Comparison of ENCODE assay signal across 19 mouse cellular contexts in the genomic region with DNA sequence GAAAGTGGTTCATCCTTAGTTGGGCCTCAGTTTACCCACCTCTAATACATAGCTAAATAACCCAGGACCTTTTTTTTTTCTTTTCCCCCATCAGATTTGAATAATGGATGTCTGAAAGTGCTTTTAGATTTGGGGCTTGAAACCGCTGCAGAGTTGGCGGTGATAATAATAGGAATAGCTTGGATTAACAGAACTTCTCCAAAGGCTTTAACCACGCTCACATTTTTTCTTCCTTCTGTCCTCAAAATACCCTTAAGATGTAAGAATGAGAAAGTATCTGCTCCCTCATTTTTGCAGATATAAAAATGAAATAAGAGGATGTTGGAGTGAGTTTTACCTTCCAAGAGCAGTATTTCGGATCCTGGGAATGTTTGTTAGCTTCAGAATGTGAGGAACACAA.
DNase-seq lines count a peak whose midpoint lies in the region; ATAC-seq lines count a peak whose summit lies in the region.
"Had no signal": no experiment of that assay in that cellular context is flagged by ENCODE, and none has a peak within 500 bp of the region (broad histone marks: within the 10 kb centered on the region; RNA-seq: fewer than 3 reads in every experiment).

No protein-coding gene starts in this region.

- ATAC-seq in frontal cortex, adult (ENCODE audit: low TSS enrichment): peak; percentile 56
- ATAC-seq: CD4-positive, CD25-positive, alpha-beta regulatory T cell, adult 4 months; forebrain, embryonic 13.5 days; forebrain, embryonic 15.5 days; forebrain, postnatal 0 days had no signal

- no peak for DNase-seq in frontal cortex, postnatal 25 days (ENCODE audit: low spot score in 2 of 2)
- DNase-seq in brain, adult 2 months (ENCODE audit: low read depth, low spot score): peak; percentile 41
- DNase-seq in telencephalon, adult 2 months (ENCODE audit: low read depth, low spot score): peak; percentile 56
- no peak for DNase-seq in adrenal gland, adult 18-20 months (ENCODE audit: low spot score in 2 of 2)
- DNase-seq: adrenal gland, adult 8-10 months; adrenal gland, postnatal 14 days; adrenal gland, postnatal 36 days; B cell, adult 2 months; cerebellum, adult 11 months; cerebellum, adult 18-20 months; cerebellum, adult 8-10 months; cerebellum, adult 9-11 months; cerebellum, postnatal 14 days; cerebellum, postnatal 36 days; forebrain, postnatal 0 days had no signal

Comparison
In these comparisons a context has a peak if more than half of its experiments do, and no peak if none do; other contexts are left out.
1. DNase-seq: peak in brain, adult 2 months (single experiment) and telencephalon, adult 2 months (single experiment); none in frontal cortex, postnatal 25 days (0 of 2) and adrenal gland, adult 18-20 months (0 of 2).